Mouse (Mus musculus): ENCODE measurements around the gene St13. TPM values are rescaled to one million over a fixed set of nuclear protein-coding genes. Genes with fewer than 3 reads are reported as not detected.

Gene St13
- polyA plus RNA-seq (2015; fragmentation: Nextera tagmentation; extraction: Ambion mirVana), result 87.1 and 99.2 TPM in 2 replicates

DNA sequence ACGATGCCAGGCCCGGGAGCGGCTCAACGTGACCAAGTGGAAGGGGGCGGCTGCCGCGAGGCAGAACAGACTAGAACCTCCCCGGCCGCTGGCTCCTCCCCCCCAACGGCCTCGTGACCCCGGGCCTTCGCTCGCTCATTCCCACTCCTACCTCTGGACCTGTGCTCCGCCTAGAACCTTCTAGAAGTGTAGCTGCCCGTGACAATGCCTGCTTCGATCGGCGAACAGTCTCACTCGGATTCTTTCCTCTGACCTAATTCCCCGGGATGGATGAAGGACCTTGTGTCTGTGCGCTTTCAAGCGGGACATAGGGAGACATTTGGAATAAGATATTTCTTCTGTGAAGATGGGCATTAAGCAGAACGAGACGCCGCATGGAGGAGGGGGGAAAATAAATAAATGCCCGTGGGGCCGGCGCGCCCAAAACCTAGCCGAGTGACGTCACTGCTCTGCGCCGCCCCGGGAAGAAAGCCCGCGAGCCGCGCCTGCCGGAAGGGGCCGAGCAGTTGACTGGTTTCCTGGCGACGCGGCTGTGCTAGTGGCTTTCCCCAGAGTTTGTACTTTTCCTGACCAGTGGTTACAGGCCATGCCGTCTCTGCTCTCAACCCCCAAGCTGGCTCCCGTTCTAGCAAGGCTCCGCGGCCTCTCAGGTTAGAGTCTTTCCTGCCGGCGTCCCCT is at the start of gene St13, which contains the start of gene Xpnpep3:
St13 (minus strand) TSS at position 440 of the 678 bp plus-strand sequence.
Xpnpep3 (plus strand) TSS at position 501 of the 678 bp plus-strand sequence.
- WGBS, result under 1% methylated on average over 41 of the region's 50 CpGs
- H3K27ac ChIP-seq (ENCODE audit: low read length), result peak within 1 kb of the TSS; percentile 96

GRCm38 (mm10) chr15:81448463-81448862 is 48.6 kb upstream of the St13 start:
- H3K9ac ChIP-seq (replicated peaks; ENCODE audit: low read depth), result no peak overlapping the region
- H3K4me3 ChIP-seq (ENCODE audit: low read depth, low read length), result no peak overlapping the region
- no peak for TF ChIP-seq EP300 (IDR thresholded peaks at IDR 0.05)
- TF ChIP-seq CTCF (IDR thresholded peaks at IDR 0.05), result peak; percentile 92
- H3K27me3 ChIP-seq (replicated peaks; ENCODE audit: insufficient read depth, low read length), result no peaks in the 10 kb centered on the region
- peaks cover 11% of the 10 kb centered on the region for H3K36me3 ChIP-seq (ENCODE audit: insufficient read depth, low read length)
- no peaks in the 10 kb centered on the region for H3K9me3 ChIP-seq (ENCODE audit: low read length)
- no peak overlapping the region for H3K27ac ChIP-seq (ENCODE audit: low read length)
- peak; percentile 85 for DNase-seq (ENCODE audit: low spot score)
- 48% methylated on average over 3 of the region's 3 CpGs for WGBS
- H3K4me1 ChIP-seq (ENCODE audit: insufficient read depth, low read depth, low read length), result no peaks in the 10 kb centered on the region
- ATAC-seq, result peak; percentile 70
- no peak overlapping the region for H3K4me2 ChIP-seq (replicated peaks; ENCODE audit: low read depth, low read length)

More for the DNA sequence above, at the start of gene St13, which contains the start of gene Xpnpep3:
- H3K36me3 ChIP-seq (ENCODE audit: insufficient read depth, low read length), result no peaks in the 10 kb centered on the region
- peak within 1 kb of the TSS; percentile 74 for H3K4me2 ChIP-seq (replicated peaks; ENCODE audit: low read depth, low read length)
- ATAC-seq (peak; percentile 100), DNase-seq (ENCODE audit: low spot score) (peak; percentile 99)
- no peaks in the 10 kb centered on the region; the same call in 1 of the 2 replicates for H3K4me1 ChIP-seq (ENCODE audit: insufficient read depth, low read depth, low read length)
- TF ChIP-seq EP300 (IDR thresholded peaks at IDR 0.05), result peak; percentile 79
- TF ChIP-seq CTCF (IDR thresholded peaks at IDR 0.05), result no peak
- H3K9me3 ChIP-seq (ENCODE audit: low read length), result no peaks in the 10 kb centered on the region
- peak within 1 kb of the TSS; percentile 64 for H3K4me3 ChIP-seq (ENCODE audit: low read depth, low read length)
- H3K9ac ChIP-seq (replicated peaks; ENCODE audit: low read depth), result peak within 1 kb of the TSS; percentile 78
- no peaks in the 10 kb centered on the region for H3K27me3 ChIP-seq (replicated peaks; ENCODE audit: insufficient read depth, low read length)

DNA sequence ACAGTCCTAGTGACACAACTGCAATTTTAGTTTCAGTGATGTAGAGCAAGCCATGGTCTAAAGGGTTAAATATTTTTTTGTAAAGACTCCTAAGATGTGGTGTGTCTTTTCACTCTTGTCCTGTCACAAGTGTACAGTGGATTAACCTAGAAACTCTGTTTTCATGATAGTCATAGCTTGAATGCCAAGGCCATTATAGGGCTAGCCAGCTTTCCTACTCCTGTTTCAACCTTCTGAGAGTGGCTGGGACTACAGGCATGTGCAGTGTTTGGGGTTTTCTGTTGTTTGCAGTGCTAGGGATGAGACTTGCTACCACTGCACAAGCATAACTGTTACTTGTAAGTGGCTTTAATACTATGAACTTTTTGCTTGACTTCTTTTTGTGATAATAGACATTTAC is 39.4 kb upstream of the St13 start:
- Histone ChIP-seq H3K27me3 (replicated peaks; ENCODE audit: insufficient read depth, low read length) (no peaks in the 10 kb centered on the region), H3K4me2 (replicated peaks; ENCODE audit: low read depth, low read length) (no peak overlapping the region), H3K9ac (replicated peaks; ENCODE audit: low read depth) (no peak overlapping the region), H3K36me3 (ENCODE audit: insufficient read depth, low read length) (no peaks in the 10 kb centered on the region), H3K4me3 (ENCODE audit: low read depth, low read length) (no peak overlapping the region), H3K27ac (ENCODE audit: low read length) (no peak overlapping the region), H3K4me1 (ENCODE audit: insufficient read depth, low read depth, low read length) (no peaks in the 10 kb centered on the region), H3K9me3 (ENCODE audit: low read length) (no peaks in the 10 kb centered on the region)
- DNase-seq (ENCODE audit: low spot score) (no peak), ATAC-seq (no peak)
- TF ChIP-seq EP300 (IDR thresholded peaks at IDR 0.05) (no peak), CTCF (IDR thresholded peaks at IDR 0.05) (no peak)

GRCm38 (mm10) chr15:81438345-81438744 is 38.5 kb upstream of the St13 start:
- DNase-seq (ENCODE audit: low spot score), result no peak
- no peak overlapping the region for H3K4me2 ChIP-seq (replicated peaks; ENCODE audit: low read depth, low read length)
- H3K36me3 ChIP-seq (ENCODE audit: insufficient read depth, low read length), result no peaks in the 10 kb centered on the region
- H3K27ac ChIP-seq (ENCODE audit: low read length), result no peak overlapping the region
- no peaks in the 10 kb centered on the region for H3K4me1 ChIP-seq (ENCODE audit: insufficient read depth, low read depth, low read length)
- H3K27me3 ChIP-seq (replicated peaks; ENCODE audit: insufficient read depth, low read length), result no peaks in the 10 kb centered on the region
- ATAC-seq, result no peak
- TF ChIP-seq EP300 (IDR thresholded peaks at IDR 0.05) (no peak), CTCF (IDR thresholded peaks at IDR 0.05) (no peak)
- no peak overlapping the region for H3K9ac ChIP-seq (replicated peaks; ENCODE audit: low read depth)
- whole genome bisulfite sequencing, result 95% methylated on average over 1 of the region's 1 CpGs
- H3K9me3 ChIP-seq (ENCODE audit: low read length), result no peaks in the 10 kb centered on the region
- no peak overlapping the region for H3K4me3 ChIP-seq (ENCODE audit: low read depth, low read length)

GRCm38 (mm10) chr15:81431195-81431594 is 31.3 kb upstream of the St13 start:
- no peak overlapping the region for H3K4me3 ChIP-seq (ENCODE audit: low read depth, low read length)
- no peak overlapping the region for H3K9ac ChIP-seq (replicated peaks; ENCODE audit: low read depth)
- H3K36me3 ChIP-seq (ENCODE audit: insufficient read depth, low read length), result peaks cover 19% of the 10 kb centered on the region; the same call in 1 of the 2 replicates
- H3K4me1 ChIP-seq (ENCODE audit: insufficient read depth, low read depth, low read length), result no peaks in the 10 kb centered on the region
- H3K27me3 ChIP-seq (replicated peaks; ENCODE audit: insufficient read depth, low read length), result no peaks in the 10 kb centered on the region
- H3K4me2 ChIP-seq (replicated peaks; ENCODE audit: low read depth, low read length), result no peak overlapping the region
- H3K27ac ChIP-seq (ENCODE audit: low read length), result no peak overlapping the region
- H3K9me3 ChIP-seq (ENCODE audit: low read length), result no peaks in the 10 kb centered on the region
- WGBS, result 95% methylated on average over 1 of the region's 1 CpGs
- no peak for ATAC-seq
- TF ChIP-seq CTCF (IDR thresholded peaks at IDR 0.05), result no peak
- no peak for TF ChIP-seq EP300 (IDR thresholded peaks at IDR 0.05)
- DNase-seq (ENCODE audit: low spot score), result no peak

DNA sequence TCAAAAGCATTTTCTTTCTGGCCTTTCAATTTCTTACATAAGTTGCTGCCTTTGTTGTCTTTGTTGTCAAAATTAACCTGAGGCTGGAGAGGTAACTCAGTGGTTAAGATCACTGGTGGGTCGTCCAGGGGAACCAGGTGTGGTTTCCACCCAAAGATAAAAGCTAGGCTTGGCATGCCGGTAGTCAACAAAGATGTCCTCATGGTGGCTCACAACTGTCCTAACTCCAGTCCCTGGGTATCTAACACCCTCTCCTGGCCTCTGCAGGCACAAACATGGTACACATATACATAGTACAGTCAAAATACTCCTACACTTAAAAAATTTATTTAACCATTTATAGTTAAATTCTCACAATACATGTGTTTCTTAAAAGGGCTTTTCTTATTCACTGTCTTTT is 28.1 kb upstream of the St13 start:
- no peaks in the 10 kb centered on the region for H3K9me3 ChIP-seq (ENCODE audit: low read length)
- H3K27ac ChIP-seq (ENCODE audit: low read length), result no peak overlapping the region
- H3K27me3 ChIP-seq (replicated peaks; ENCODE audit: insufficient read depth, low read length), result no peaks in the 10 kb centered on the region
- TF ChIP-seq CTCF (IDR thresholded peaks at IDR 0.05) (no peak), EP300 (IDR thresholded peaks at IDR 0.05) (no peak)
- no peak overlapping the region for H3K9ac ChIP-seq (replicated peaks; ENCODE audit: low read depth)
- 83% methylated on average over 2 of the region's 2 CpGs for WGBS
- ATAC-seq (no peak), DNase-seq (ENCODE audit: low spot score) (no peak)
- H3K4me3 ChIP-seq (ENCODE audit: low read depth, low read length), result no peak overlapping the region
- H3K4me2 ChIP-seq (replicated peaks; ENCODE audit: low read depth, low read length), result no peak overlapping the region
- H3K36me3 ChIP-seq (ENCODE audit: insufficient read depth, low read length), result peaks cover 19% of the 10 kb centered on the region; the same call in 1 of the 2 replicates
- H3K4me1 ChIP-seq (ENCODE audit: insufficient read depth, low read depth, low read length), result no peaks in the 10 kb centered on the region

All from lung, postnatal 0 days (tissue).